Mouse (Mus musculus): ENCODE measurements around the gene Chd4.

Chd4 gene

GRCm38 (mm10) chr6:125154550-125154949 lies 58.8 kb downstream of the Chd4 start:
- H3K27me3 ChIP-seq (ENCODE audit: insufficient read depth, low read length), result no peaks in the 10 kb centered on the region
- peaks cover 76% of the 10 kb centered on the region for H3K36me3 ChIP-seq (ENCODE audit: insufficient read depth, low read length)
- no peak overlapping the region for H3K4me3 ChIP-seq (replicated peaks; ENCODE audit: low read length)
- no peaks in the 10 kb centered on the region for H3K9me3 ChIP-seq (ENCODE audit: low read length)
- peak; percentile 17; the same call in 1 of the 2 replicates for TF ChIP-seq CTCF (conservative IDR thresholded peaks at IDR 0.05; ENCODE audit: low read length)
- no peak for TF ChIP-seq POU5F1 (IDR thresholded peaks at IDR 0.05; ENCODE audit: borderline replicate concordance, low read length)
- H3K4me1 ChIP-seq (replicated peaks; ENCODE audit: low read depth, low read length), result peaks cover 82% of the 10 kb centered on the region

DNA sequence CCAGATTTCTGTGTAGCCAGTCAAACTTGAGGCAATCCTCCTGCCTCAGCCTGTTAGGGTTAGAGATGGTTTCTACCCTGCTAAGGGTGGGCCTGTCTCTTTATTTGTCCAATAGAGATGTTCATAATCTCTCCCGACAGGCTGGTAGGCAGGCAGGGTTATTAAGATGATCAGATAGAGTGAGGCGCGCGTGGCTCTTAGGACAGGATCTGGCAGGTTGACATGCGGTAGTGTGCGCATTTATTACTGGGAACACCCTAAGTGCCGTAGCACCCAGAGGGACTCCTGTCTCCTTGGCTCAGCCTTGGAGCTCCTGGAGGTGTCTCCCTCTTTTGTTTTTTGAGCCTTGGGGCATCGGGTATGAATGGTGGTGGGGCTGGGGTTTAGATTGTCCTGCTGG lies 59.5 kb downstream of the Chd4 start:
- no peaks in the 10 kb centered on the region for H3K9me3 ChIP-seq (ENCODE audit: low read length)
- peaks cover 80% of the 10 kb centered on the region for H3K36me3 ChIP-seq (ENCODE audit: insufficient read depth, low read length)
- no peaks in the 10 kb centered on the region for H3K27me3 ChIP-seq (ENCODE audit: insufficient read depth, low read length)
- no peak overlapping the region for H3K4me3 ChIP-seq (replicated peaks; ENCODE audit: low read length)
- peaks cover 84% of the 10 kb centered on the region for H3K4me1 ChIP-seq (replicated peaks; ENCODE audit: low read depth, low read length)
- no peak for TF ChIP-seq NANOG (IDR thresholded peaks at IDR 0.05; ENCODE audit: borderline replicate concordance, low read length)
- TF ChIP-seq POU5F1 (IDR thresholded peaks at IDR 0.05; ENCODE audit: borderline replicate concordance, low read length), result no peak
- no peak for TF ChIP-seq CTCF (conservative IDR thresholded peaks at IDR 0.05; ENCODE audit: low read length)

- Histone ChIP-seq H3K4me3 (replicated peaks; ENCODE audit: low read length) (no peak overlapping the region), H3K4me1 (replicated peaks; ENCODE audit: low read depth, low read length) (peaks cover 82% of the 10 kb centered on the region), H3K36me3 (ENCODE audit: insufficient read depth, low read length) (peaks cover 82% of the 10 kb centered on the region), H3K9me3 (ENCODE audit: low read length) (no peaks in the 10 kb centered on the region), H3K27me3 (ENCODE audit: insufficient read depth, low read length) (no peaks in the 10 kb centered on the region)
- no peak for TF ChIP-seq CTCF (conservative IDR thresholded peaks at IDR 0.05; ENCODE audit: low read length)
- TF ChIP-seq NANOG (IDR thresholded peaks at IDR 0.05; ENCODE audit: borderline replicate concordance, low read length), result no peak
- no peak for TF ChIP-seq POU5F1 (IDR thresholded peaks at IDR 0.05; ENCODE audit: borderline replicate concordance, low read length)
These were observed 60.7 kb downstream of the Chd4 start for GRCm38 (mm10) chr6:125156491-125156890.

GRCm38 (mm10) chr6:125156903-125157614 lies 61.3 kb downstream of the Chd4 start:
- H3K4me1 ChIP-seq (replicated peaks; ENCODE audit: low read depth, low read length), result peaks cover 76% of the 10 kb centered on the region
- no peaks in the 10 kb centered on the region for H3K9me3 ChIP-seq (ENCODE audit: low read length)
- no peaks in the 10 kb centered on the region for H3K27me3 ChIP-seq (ENCODE audit: insufficient read depth, low read length)
- peaks cover 82% of the 10 kb centered on the region for H3K36me3 ChIP-seq (ENCODE audit: insufficient read depth, low read length)
- TF ChIP-seq CTCF (conservative IDR thresholded peaks at IDR 0.05; ENCODE audit: low read length), result no peak
- no peak for TF ChIP-seq POU5F1 (IDR thresholded peaks at IDR 0.05; ENCODE audit: borderline replicate concordance, low read length)
- no peak for TF ChIP-seq NANOG (IDR thresholded peaks at IDR 0.05; ENCODE audit: borderline replicate concordance, low read length)
- H3K4me3 ChIP-seq (replicated peaks; ENCODE audit: low read length), result no peak overlapping the region

- H3K36me3 ChIP-seq (ENCODE audit: insufficient read depth, low read length), result peaks cover 82% of the 10 kb centered on the region
- H3K9me3 ChIP-seq (ENCODE audit: low read length), result no peaks in the 10 kb centered on the region
- H3K4me3 ChIP-seq (replicated peaks; ENCODE audit: low read length), result peak overlapping the region; percentile 49
- H3K4me1 ChIP-seq (replicated peaks; ENCODE audit: low read depth, low read length), result peaks cover 69% of the 10 kb centered on the region
- no peaks in the 10 kb centered on the region for H3K27me3 ChIP-seq (ENCODE audit: insufficient read depth, low read length)
- TF ChIP-seq NANOG (IDR thresholded peaks at IDR 0.05; ENCODE audit: borderline replicate concordance, low read length) (no peak), CTCF (conservative IDR thresholded peaks at IDR 0.05; ENCODE audit: low read length) (no peak), POU5F1 (IDR thresholded peaks at IDR 0.05; ENCODE audit: borderline replicate concordance, low read length) (no peak)
These were observed 63.2 kb downstream of the Chd4 start for GRCm38 (mm10) chr6:125158944-125159492.

GRCm38 (mm10) chr6:125159773-125160557 lies 64.2 kb downstream of the Chd4 start:
- peak overlapping the region; percentile 55 for H3K4me3 ChIP-seq (replicated peaks; ENCODE audit: low read length)
- peaks cover 88% of the 10 kb centered on the region for H3K36me3 ChIP-seq (ENCODE audit: insufficient read depth, low read length)
- TF ChIP-seq NANOG (IDR thresholded peaks at IDR 0.05; ENCODE audit: borderline replicate concordance, low read length) (no peak), POU5F1 (IDR thresholded peaks at IDR 0.05; ENCODE audit: borderline replicate concordance, low read length) (no peak), CTCF (conservative IDR thresholded peaks at IDR 0.05; ENCODE audit: low read length) (no peak)
- H3K9me3 ChIP-seq (ENCODE audit: low read length), result no peaks in the 10 kb centered on the region
- no peaks in the 10 kb centered on the region for H3K27me3 ChIP-seq (ENCODE audit: insufficient read depth, low read length)
- H3K4me1 ChIP-seq (replicated peaks; ENCODE audit: low read depth, low read length), result peaks cover 66% of the 10 kb centered on the region

DNA sequence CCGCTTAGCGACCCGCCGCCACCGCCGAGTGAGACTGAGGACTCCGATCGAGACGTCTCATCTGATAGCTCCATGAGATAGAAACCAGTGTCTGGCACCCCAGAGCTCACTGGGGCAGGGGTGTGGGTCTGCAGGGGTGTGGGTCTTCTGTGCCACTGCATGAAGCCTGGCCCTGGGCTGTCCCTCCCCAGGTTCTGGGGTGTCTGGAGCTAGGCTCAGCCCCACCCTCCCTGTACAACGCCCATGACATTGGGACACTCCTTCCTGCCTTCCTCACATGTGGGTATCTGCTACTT lies 64.7 kb downstream of the Chd4 start:
- Histone ChIP-seq H3K4me3 (replicated peaks; ENCODE audit: low read length) (peak overlapping the region; percentile 55), H3K36me3 (ENCODE audit: insufficient read depth, low read length) (peaks cover 84% of the 10 kb centered on the region), H3K9me3 (ENCODE audit: low read length) (no peaks in the 10 kb centered on the region), H3K4me1 (replicated peaks; ENCODE audit: low read depth, low read length) (peaks cover 61% of the 10 kb centered on the region), H3K27me3 (ENCODE audit: insufficient read depth, low read length) (no peaks in the 10 kb centered on the region)
- TF ChIP-seq NANOG (IDR thresholded peaks at IDR 0.05; ENCODE audit: borderline replicate concordance, low read length), result no peak
- no peak for TF ChIP-seq CTCF (conservative IDR thresholded peaks at IDR 0.05; ENCODE audit: low read length)
- TF ChIP-seq POU5F1 (IDR thresholded peaks at IDR 0.05; ENCODE audit: borderline replicate concordance, low read length), result no peak

- Histone ChIP-seq H3K4me1 (replicated peaks; ENCODE audit: low read depth, low read length) (peaks cover 55% of the 10 kb centered on the region), H3K36me3 (ENCODE audit: insufficient read depth, low read length) (peaks cover 78% of the 10 kb centered on the region), H3K9me3 (ENCODE audit: low read length) (no peaks in the 10 kb centered on the region), H3K4me3 (replicated peaks; ENCODE audit: low read length) (peak overlapping the region; percentile 55), H3K27me3 (ENCODE audit: insufficient read depth, low read length) (no peaks in the 10 kb centered on the region)
- TF ChIP-seq CTCF (conservative IDR thresholded peaks at IDR 0.05; ENCODE audit: low read length) (no peak), NANOG (IDR thresholded peaks at IDR 0.05; ENCODE audit: borderline replicate concordance, low read length) (no peak), POU5F1 (IDR thresholded peaks at IDR 0.05; ENCODE audit: borderline replicate concordance, low read length) (no peak)
These were observed 65.3 kb downstream of the Chd4 start for GRCm38 (mm10) chr6:125160854-125161760.
